Mouse (Mus musculus): Measurements from ENCODE around the gene Sprtn. TPM values are rescaled to one million over a fixed set of nuclear protein-coding genes. Genes with fewer than 3 reads are reported as not detected.

Sprtn gene
- polyA plus RNA-seq, 1 experiment = 0.28 TPM

- no peak for TF ChIP-seq GATA1 (IDR thresholded peaks at IDR 0.05; ENCODE audit: low read length)
- TF ChIP-seq TAL1 (IDR thresholded peaks at IDR 0.05; ENCODE audit: low read length) = no peak
- no peak overlapping the region for H3K4me3 ChIP-seq (replicated peaks)
- no peaks in the 10 kb centered on the region for H3K27me3 ChIP-seq (ENCODE audit: control insufficient read depth)
- peaks cover 49% of the 10 kb centered on the region for H3K4me1 ChIP-seq (ENCODE audit: control insufficient read depth)
- H3K36me3 ChIP-seq (ENCODE audit: control insufficient read depth) = peaks cover 42% of the 10 kb centered on the region
- no peaks in the 10 kb centered on the region for H3K9me3 ChIP-seq (ENCODE audit: control insufficient read depth, low read length)
These were observed 30.6 kb upstream of the Sprtn start for GRCm38 (mm10) chr8:124867126-124867525.

GRCm38 (mm10) chr8:124869708-124870107, 28.0 kb upstream of the Sprtn start:
- peaks cover 32% of the 10 kb centered on the region for H3K4me1 ChIP-seq (ENCODE audit: control insufficient read depth)
- H3K27me3 ChIP-seq (ENCODE audit: control insufficient read depth) = no peaks in the 10 kb centered on the region
- no peak for TF ChIP-seq GATA1 (IDR thresholded peaks at IDR 0.05; ENCODE audit: low read length)
- no peaks in the 10 kb centered on the region for H3K9me3 ChIP-seq (ENCODE audit: control insufficient read depth, low read length)
- H3K4me3 ChIP-seq (replicated peaks) = no peak overlapping the region
- peaks cover 67% of the 10 kb centered on the region for H3K36me3 ChIP-seq (ENCODE audit: control insufficient read depth)

GRCm38 (mm10) chr8:124871474-124871873, 26.2 kb upstream of the Sprtn start:
- peaks cover 74% of the 10 kb centered on the region for H3K36me3 ChIP-seq (ENCODE audit: control insufficient read depth)

GRCm38 (mm10) chr8:124872081-124872480, 25.6 kb upstream of the Sprtn start:
- no peak overlapping the region for H3K4me3 ChIP-seq (replicated peaks)
- H3K27me3 ChIP-seq (ENCODE audit: control insufficient read depth) = no peaks in the 10 kb centered on the region
- H3K4me1 ChIP-seq (ENCODE audit: control insufficient read depth) = peaks cover 10% of the 10 kb centered on the region
- TF ChIP-seq GATA1 (IDR thresholded peaks at IDR 0.05; ENCODE audit: low read length) (no peak), TAL1 (IDR thresholded peaks at IDR 0.05; ENCODE audit: low read length) (no peak)
- H3K36me3 ChIP-seq (ENCODE audit: control insufficient read depth) = peaks cover 80% of the 10 kb centered on the region
- H3K9me3 ChIP-seq (ENCODE audit: control insufficient read depth, low read length) = no peaks in the 10 kb centered on the region

More at GRCm38 (mm10) chr8:124871474-124871873, 26.2 kb upstream of the Sprtn start:
- Histone ChIP-seq H3K4me1 (ENCODE audit: control insufficient read depth) (peaks cover 16% of the 10 kb centered on the region), H3K27me3 (ENCODE audit: control insufficient read depth) (no peaks in the 10 kb centered on the region), H3K4me3 (replicated peaks) (no peak overlapping the region), H3K9me3 (ENCODE audit: control insufficient read depth, low read length) (no peaks in the 10 kb centered on the region)
- TF ChIP-seq GATA1 (IDR thresholded peaks at IDR 0.05; ENCODE audit: low read length) = no peak

- Histone ChIP-seq H3K9me3 (ENCODE audit: control insufficient read depth, low read length) (no peaks in the 10 kb centered on the region), H3K27me3 (ENCODE audit: control insufficient read depth) (no peaks in the 10 kb centered on the region), H3K4me3 (replicated peaks) (no peak overlapping the region), H3K4me1 (ENCODE audit: control insufficient read depth) (peaks cover 5% of the 10 kb centered on the region; the same call in 1 of the 2 replicates), H3K36me3 (ENCODE audit: control insufficient read depth) (peaks cover 80% of the 10 kb centered on the region)
- TF ChIP-seq GATA1 (IDR thresholded peaks at IDR 0.05; ENCODE audit: low read length) (no peak), TAL1 (IDR thresholded peaks at IDR 0.05; ENCODE audit: low read length) (no peak)
These were observed 25.0 kb upstream of the Sprtn start for GRCm38 (mm10) chr8:124872690-124873089.

- Histone ChIP-seq H3K36me3 (ENCODE audit: control insufficient read depth) (peaks cover 97% of the 10 kb centered on the region), H3K4me3 (replicated peaks) (no peak overlapping the region), H3K4me1 (ENCODE audit: control insufficient read depth) (peaks cover 9% of the 10 kb centered on the region; the same call in 1 of the 2 replicates), H3K27me3 (ENCODE audit: control insufficient read depth) (no peaks in the 10 kb centered on the region), H3K9me3 (ENCODE audit: control insufficient read depth, low read length) (no peaks in the 10 kb centered on the region)
- TF ChIP-seq TAL1 (IDR thresholded peaks at IDR 0.05; ENCODE audit: low read length) = no peak
- no peak for TF ChIP-seq GATA1 (IDR thresholded peaks at IDR 0.05; ENCODE audit: low read length)
These were observed 19.5 kb upstream of the Sprtn start for GRCm38 (mm10) chr8:124878141-124878540.

- TF ChIP-seq TAL1 (IDR thresholded peaks at IDR 0.05; ENCODE audit: low read length) = no peak
- no peak for TF ChIP-seq GATA1 (IDR thresholded peaks at IDR 0.05; ENCODE audit: low read length)
- Histone ChIP-seq H3K36me3 (ENCODE audit: control insufficient read depth) (peaks cover 97% of the 10 kb centered on the region), H3K9me3 (ENCODE audit: control insufficient read depth, low read length) (no peaks in the 10 kb centered on the region)
These were observed 18.6 kb upstream of the Sprtn start for GRCm38 (mm10) chr8:124878946-124879526.

GRCm38 (mm10) chr8:124888385-124888784, 9.3 kb upstream of the Sprtn start:
- TF ChIP-seq TAL1 (IDR thresholded peaks at IDR 0.05; ENCODE audit: low read length) = no peak
- no peak for TF ChIP-seq GATA1 (IDR thresholded peaks at IDR 0.05; ENCODE audit: low read length)
- Histone ChIP-seq H3K36me3 (ENCODE audit: control insufficient read depth) (peaks cover 99% of the 10 kb centered on the region), H3K27me3 (ENCODE audit: control insufficient read depth) (no peaks in the 10 kb centered on the region), H3K4me3 (replicated peaks) (no peak overlapping the region), H3K4me1 (ENCODE audit: control insufficient read depth) (peaks cover 5% of the 10 kb centered on the region), H3K9me3 (ENCODE audit: control insufficient read depth, low read length) (peaks cover 9% of the 10 kb centered on the region)

More at GRCm38 (mm10) chr8:124878946-124879526, 18.6 kb upstream of the Sprtn start:
- peaks cover 9% of the 10 kb centered on the region; the same call in 1 of the 2 replicates for H3K4me1 ChIP-seq (ENCODE audit: control insufficient read depth)
- H3K27me3 ChIP-seq (ENCODE audit: control insufficient read depth) = no peaks in the 10 kb centered on the region
- no peak overlapping the region for H3K4me3 ChIP-seq (replicated peaks)

- peaks cover 7% of the 10 kb centered on the region for H3K9me3 ChIP-seq (ENCODE audit: control insufficient read depth, low read length)
- no peak for TF ChIP-seq GATA1 (IDR thresholded peaks at IDR 0.05; ENCODE audit: low read length)
- no peak for TF ChIP-seq TAL1 (IDR thresholded peaks at IDR 0.05; ENCODE audit: low read length)
- peaks cover 34% of the 10 kb centered on the region for H3K4me1 ChIP-seq (ENCODE audit: control insufficient read depth)
- H3K4me3 ChIP-seq (replicated peaks) = no peak overlapping the region
- no peaks in the 10 kb centered on the region for H3K27me3 ChIP-seq (ENCODE audit: control insufficient read depth)
- peaks cover 86% of the 10 kb centered on the region for H3K36me3 ChIP-seq (ENCODE audit: control insufficient read depth)
These were observed 5.1 kb upstream of the Sprtn start for GRCm38 (mm10) chr8:124892596-124892995.
